Mouse (Mus musculus) right cerebral cortex, postnatal 25 days (tissue): Measurements from ENCODE around the gene Serpinb9d.
"Not testable (repeated sequence)": the region's sequence is repeated elsewhere in the genome, so short reads cannot be mapped to it uniquely, and the experiment has no call there.

Experiments used
- DNase-seq: peaks from one replicate; pipeline ENCODE4 v3.0.0; 2022

The Serpinb9d gene

GRCm38 (mm10) chr13:33192659-33193058, at the start of gene Serpinb9d:
Serpinb9d (plus strand) TSS chr13:33192959.
- DNase-seq = no peak

GRCm38 (mm10) chr13:33159642-33160041, 33.1 kb upstream of the Serpinb9d start, which contains the start of gene Serpinb9c:
Serpinb9c (minus strand) TSS chr13:33159742.
- DNase-seq = no peak

GRCm38 (mm10) chr13:33190486-33190885, 2.3 kb upstream of the Serpinb9d start:
- not testable (repeated sequence) for DNase-seq

GRCm38 (mm10) chr13:33199740-33200139, 7.0 kb downstream of the Serpinb9d start:
- no peak for DNase-seq

- not testable (repeated sequence) for DNase-seq
Observed at GRCm38 (mm10) chr13:33249312-33249711, 56.6 kb downstream of the Serpinb9d start, which contains the start of gene Serpinb9e. Serpinb9e (plus strand) TSS chr13:33249612.
